Mouse (Mus musculus) lung, embryonic 14.5 days (tissue): Measurements from ENCODE around the gene Rgs6. TPM values are rescaled to one million over a fixed set of nuclear protein-coding genes. Genes with fewer than 3 reads are reported as not detected.

Source experiments
- ATAC-seq: fragments of 200-750 bp; cut with Nextera tagmentation; 2 replicates; pipeline ENCODE4 v1.8.0; 2017; ENCODE audit warnings: mild to moderate bottlenecking, moderate TSS enrichment, moderate library complexity; ENCODE audit not compliant: insufficient read depth
- DNase-seq: peaks from one replicate; pipeline ENCODE4 v3.0.0-alpha.2; 2015
- H3K27ac ChIP-seq: fragments of 300-500 bp; sonication (generic); 2 replicates; pipeline ENCODE4 v1.5.1; 2014; ENCODE audit warnings: low read depth, mild to moderate bottlenecking, moderate library complexity
- H3K27me3 ChIP-seq: fragments of 300-500 bp; sonication (generic); 2 replicates; pipeline ENCODE4 v1.6.1; 2014; ENCODE audit warnings: low read length, control low read depth; ENCODE audit not compliant: insufficient read depth
- H3K36me3 ChIP-seq: fragments of 300-500 bp; sonication (generic); 2 replicates; pipeline ENCODE4 v1.6.1; 2014; ENCODE audit warnings: control low read depth; ENCODE audit not compliant: insufficient read depth
- H3K4me1 ChIP-seq: fragments of 300-500 bp; sonication (generic); 2 replicates; pipeline ENCODE4 v1.6.1; 2014; ENCODE audit warnings: antibody characterized with exemption, control low read depth; ENCODE audit not compliant: insufficient read depth
- H3K4me2 ChIP-seq: fragments of 300-500 bp; sonication (generic); 2 replicates; pipeline ENCODE4 v1.6.1; 2014; ENCODE audit warnings: mild to moderate bottlenecking
- H3K4me3 ChIP-seq: fragments of 300-500 bp; sonication (generic); 2 replicates; pipeline ENCODE4 v1.5.1; 2014; ENCODE audit warnings: low read depth, low read length
- H3K9ac ChIP-seq: fragments of 300-500 bp; sonication (generic); 2 replicates; pipeline ENCODE4 v1.6.1; 2014
- H3K9me3 ChIP-seq: fragments of 300-500 bp; sonication (generic); 2 replicates; pipeline ENCODE4 v1.6.1; 2016; ENCODE audit warnings: low read depth, low read length, control low read depth
- CTCF ChIP-seq: IDR thresholded peaks from 2 replicates; pipeline ENCODE4 v1.5.1; 2016; ENCODE audit warnings: antibody characterized with exemption, low read depth
- WGBS: fragments of 180-500 bp; shearing (Covaris S2); extraction: QIAGEN DNeasy Blood & Tissue Kit; methylation state at CpG from one replicate; pipeline ENCODE4 v1.1.7; 2014; 5-methylcytosine and 5-hydroxymethylcytosine counted together
- polyA plus RNA-seq: library from polyadenylated mRNA; unstranded; fragments of >200 nt; fragmentation: Nextera tagmentation; extraction: Ambion mirVana; gene quantifications from 2 replicates; pipeline ENCODE4 v1.2.1, GENCODE M21; 2014

Gene Rgs6
- polyA plus RNA-seq, 1 experiment from 2014 or later: 2.8 TPM

GRCm38 (mm10) chr12:82996775-82997174 is 408.7 kb downstream of the Rgs6 start:
- TF ChIP-seq CTCF: no peak
- no peak for DNase-seq
- WGBS: 47% methylated on average over 4 of the region's 4 CpGs

GRCm38 (mm10) chr12:82998682-82999332 is 410.7 kb downstream of the Rgs6 start:
- no peaks in the 10 kb centered on the region for H3K4me1 ChIP-seq
- DNase-seq: no peak
- H3K4me3 ChIP-seq: no peak overlapping the region
- H3K27ac ChIP-seq: no peak overlapping the region
- no peaks in the 10 kb centered on the region for H3K36me3 ChIP-seq
- 85% methylated on average over 10 of the region's 10 CpGs for WGBS
- no peak overlapping the region for H3K4me2 ChIP-seq
- H3K9ac ChIP-seq: no peak overlapping the region
- no peak for ATAC-seq
- H3K27me3 ChIP-seq: no peaks in the 10 kb centered on the region
- TF ChIP-seq CTCF: no peak
- no peaks in the 10 kb centered on the region for H3K9me3 ChIP-seq

More at GRCm38 (mm10) chr12:82996775-82997174, 408.7 kb downstream of the Rgs6 start:
- Histone ChIP-seq H3K9me3 (no peaks in the 10 kb centered on the region), H3K27ac (no peak overlapping the region), H3K9ac (no peak overlapping the region), H3K4me2 (no peak overlapping the region), H3K4me3 (no peak overlapping the region), H3K4me1 (no peaks in the 10 kb centered on the region), H3K36me3 (no peaks in the 10 kb centered on the region), H3K27me3 (no peaks in the 10 kb centered on the region)
- no peak for ATAC-seq

- Histone ChIP-seq H3K36me3 (no peaks in the 10 kb centered on the region), H3K4me3 (no peak overlapping the region), H3K27ac (no peak overlapping the region), H3K9ac (no peak overlapping the region), H3K4me2 (no peak overlapping the region), H3K9me3 (no peaks in the 10 kb centered on the region), H3K4me1 (no peaks in the 10 kb centered on the region), H3K27me3 (no peaks in the 10 kb centered on the region)
- no peak for TF ChIP-seq CTCF
- no peak for DNase-seq
- 81% methylated on average over 7 of the region's 7 CpGs for WGBS
- ATAC-seq: no peak
These were observed 411.4 kb downstream of the Rgs6 start for GRCm38 (mm10) chr12:82999333-83000032.

- Histone ChIP-seq H3K4me3 (no peak overlapping the region), H3K9ac (no peak overlapping the region), H3K27me3 (no peaks in the 10 kb centered on the region), H3K4me2 (no peak overlapping the region), H3K36me3 (no peaks in the 10 kb centered on the region), H3K4me1 (no peaks in the 10 kb centered on the region), H3K9me3 (no peaks in the 10 kb centered on the region), H3K27ac (no peak overlapping the region)
- WGBS: 80% methylated on average over 11 of the region's 11 CpGs
- no peak for TF ChIP-seq CTCF
- DNase-seq (no peak), ATAC-seq (no peak)
These were observed 412.0 kb downstream of the Rgs6 start for GRCm38 (mm10) chr12:83000033-83000570.

- TF ChIP-seq CTCF: no peak
- H3K4me2 ChIP-seq: no peak overlapping the region
- no peak overlapping the region for H3K9ac ChIP-seq
- ATAC-seq (no peak), DNase-seq (no peak)
- no peaks in the 10 kb centered on the region for H3K4me1 ChIP-seq
- H3K27ac ChIP-seq: no peak overlapping the region
- no peak overlapping the region for H3K4me3 ChIP-seq
- H3K27me3 ChIP-seq: no peaks in the 10 kb centered on the region
- no peaks in the 10 kb centered on the region for H3K36me3 ChIP-seq
- H3K9me3 ChIP-seq: no peaks in the 10 kb centered on the region
- 93% methylated on average over 4 of the region's 4 CpGs for WGBS
These were observed 412.9 kb downstream of the Rgs6 start for GRCm38 (mm10) chr12:83000957-83001356.

GRCm38 (mm10) chr12:83004014-83004682 is 416.1 kb downstream of the Rgs6 start:
- WGBS: 70% methylated on average over 9 of the region's 9 CpGs
- H3K27ac ChIP-seq: no peak overlapping the region

GRCm38 (mm10) chr12:83011056-83011565 is 423.0 kb downstream of the Rgs6 start:
- WGBS: 82% methylated on average over 4 of the region's 4 CpGs
- Histone ChIP-seq H3K4me2 (no peak overlapping the region), H3K36me3 (no peaks in the 10 kb centered on the region), H3K4me3 (no peak overlapping the region), H3K27ac (no peak overlapping the region), H3K9ac (no peak overlapping the region), H3K27me3 (no peaks in the 10 kb centered on the region), H3K4me1 (no peaks in the 10 kb centered on the region), H3K9me3 (no peaks in the 10 kb centered on the region)
- DNase-seq (no peak), ATAC-seq (no peak)
- TF ChIP-seq CTCF: no peak

More at GRCm38 (mm10) chr12:83004014-83004682, 416.1 kb downstream of the Rgs6 start:
- ATAC-seq (no peak), DNase-seq (no peak)
- Histone ChIP-seq H3K4me2 (no peak overlapping the region), H3K9ac (no peak overlapping the region), H3K4me1 (no peaks in the 10 kb centered on the region), H3K9me3 (no peaks in the 10 kb centered on the region), H3K4me3 (no peak overlapping the region), H3K36me3 (no peaks in the 10 kb centered on the region), H3K27me3 (no peaks in the 10 kb centered on the region)
- TF ChIP-seq CTCF: no peak
